Mouse (Mus musculus): ENCODE results near the gene Gprin2.

GRCm38 (mm10) chr14:34232866-34233680, 31.6 kb upstream of the Gprin2 start:
- no peak for TF ChIP-seq POLR2A (IDR thresholded peaks at IDR 0.05; ENCODE audit: control insufficient read depth, extremely low read depth, insufficient read depth, low read length, poor library complexity)
- no peak for TF ChIP-seq CTCF (IDR thresholded peaks at IDR 0.05; ENCODE audit: borderline replicate concordance, control insufficient read depth, extremely low read depth, insufficient read depth, low read length, poor library complexity)

Data from thymus, adult 2 months (tissue).